Mouse (Mus musculus) MEL (cell line): ENCODE data around the gene Anks1.

Experiments
- ELF1 ChIP-seq: IDR thresholded peaks from 2 replicates; pipeline ENCODE4 v1.6.1; 2014; ENCODE audit warnings: low read depth, mild to moderate bottlenecking, inconsistent platforms, low read length, improper control_type of control experiment, moderate library complexity
- EP300 ChIP-seq, 2 experiments: IDR thresholded peaks; 2 replicates each; pipeline ENCODE4 v1.6.1; 2011; ENCODE audit warnings: improper control_type of control experiment in 2 of 2, low read length in 2 of 2, low read depth in 1 of 2, mild to moderate bottlenecking in 1 of 2
- MAFK ChIP-seq: IDR thresholded peaks from 2 replicates; pipeline ENCODE4 v1.6.1; 2011; ENCODE audit warnings: low read depth, mild to moderate bottlenecking, low read length, improper control_type of control experiment, borderline replicate concordance

DNA sequence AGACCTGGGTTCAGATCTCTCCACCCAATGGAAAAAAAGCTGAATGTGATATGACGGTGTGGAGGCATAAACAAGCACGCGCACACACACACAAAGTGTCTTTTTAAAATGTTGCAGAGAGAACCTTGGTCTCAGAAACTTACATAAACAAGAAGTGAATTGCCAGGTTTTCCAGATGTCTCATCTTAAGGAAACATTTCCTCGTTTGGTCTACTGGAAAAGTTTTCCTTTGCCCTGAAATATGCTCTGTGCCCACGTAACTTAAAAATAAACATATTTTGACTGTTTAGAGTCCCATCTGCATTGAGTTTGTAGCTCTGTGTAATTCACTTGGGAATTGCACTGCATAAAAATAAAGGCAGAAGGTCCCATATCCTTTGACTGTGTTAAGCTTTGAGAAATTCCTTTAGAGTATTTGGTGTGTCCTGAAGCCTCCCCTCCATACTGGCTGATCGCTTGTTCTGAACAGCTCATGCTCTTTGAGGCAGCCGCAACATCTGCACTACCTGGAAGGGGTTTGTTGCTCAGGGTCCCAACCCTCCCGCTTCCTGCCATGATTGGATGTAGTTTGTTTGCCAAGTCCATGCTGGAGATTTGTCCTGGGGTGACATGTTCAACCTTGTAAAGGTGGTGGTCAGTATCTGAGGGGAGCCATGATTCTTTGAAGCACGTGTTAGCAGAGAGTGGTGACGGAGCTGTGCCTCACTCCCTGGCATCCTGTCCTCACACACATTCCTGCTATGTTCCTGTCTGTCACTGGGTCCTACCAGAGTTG, 25.2 kb downstream of the Anks1 start:
- TF ChIP-seq MAFK, result no peak
- TF ChIP-seq EP300 (IDR thresholded peaks at IDR 0.05; ENCODE audit: low read depth in 1 of 2, low read length in 2 of 2), result no peak
- no peak for TF ChIP-seq ELF1
